Mouse (Mus musculus) midbrain, embryonic 10.5 days (tissue): ENCODE measurements around the gene Alpl. TPM values are rescaled to one million over a fixed set of nuclear protein-coding genes. Genes with fewer than 3 reads are reported as not detected.

Experiments
- DNase-seq: peaks from one replicate; pipeline ENCODE4 v3.0.0-alpha.2; 2017; ENCODE audit warnings: low spot score
- H3K27ac ChIP-seq: fragments of 300-500 bp; sonication (generic); replicated peaks from 2 replicates; pipeline ENCODE4 v1.5.1; 2016; ENCODE audit warnings: mild to moderate bottlenecking
- H3K27me3 ChIP-seq: fragments of 300-500 bp; sonication (generic); 2 replicates; pipeline ENCODE4 v1.6.1; 2016; ENCODE audit warnings: low read depth, mild to moderate bottlenecking; ENCODE audit not compliant: poor library complexity, severe bottlenecking
- H3K36me3 ChIP-seq: fragments of 300-500 bp; sonication (generic); 2 replicates; pipeline ENCODE4 v1.6.1; 2016; ENCODE audit warnings: mild to moderate bottlenecking, moderate library complexity
- H3K4me1 ChIP-seq: fragments of 300-500 bp; sonication (generic); 2 replicates; pipeline ENCODE4 v1.6.1; 2016
- H3K4me3 ChIP-seq: fragments of 300-500 bp; sonication (generic); 2 replicates; pipeline ENCODE4 v1.5.1; 2016; ENCODE audit warnings: mild to moderate bottlenecking, moderate library complexity
- H3K9me3 ChIP-seq: fragments of 300-500 bp; sonication (generic); replicated peaks from 2 replicates; pipeline ENCODE4 v1.6.1; 2016; ENCODE audit warnings: mild to moderate bottlenecking
- WGBS: fragments of 180-500 bp; shearing (Covaris S2); methylation state at CpG from one replicate; pipeline ENCODE4 v1.1.7; 2016; 5-methylcytosine and 5-hydroxymethylcytosine counted together
- polyA plus RNA-seq: library from polyadenylated mRNA; unstranded; fragments of >200 nt; fragmentation: Nextera tagmentation; extraction: Ambion mirVana; gene quantifications from 2 replicates; pipeline ENCODE4 v1.2.1, GENCODE M21; 2016

Gene Alpl
- polyA plus RNA-seq, 1 experiment from 2014 or later = 34.2 TPM

- 90% methylated on average over 2 of the region's 2 CpGs for WGBS
- Histone ChIP-seq H3K36me3 (no peaks in the 10 kb centered on the region), H3K27ac (no peak overlapping the region), H3K9me3 (no peaks in the 10 kb centered on the region), H3K4me1 (no peaks in the 10 kb centered on the region), H3K4me3 (no peak overlapping the region), H3K27me3 (no peaks in the 10 kb centered on the region)
- DNase-seq = no peak
Observed at GRCm38 (mm10) chr4:137819487-137819886, 23.3 kb upstream of the Alpl start.

- WGBS = 91% methylated on average over 3 of the region's 3 CpGs
Observed at GRCm38 (mm10) chr4:137818341-137818740, 22.2 kb upstream of the Alpl start.

GRCm38 (mm10) chr4:137816216-137816615 lies 20.0 kb upstream of the Alpl start:
- H3K4me1 ChIP-seq = peaks cover 7% of the 10 kb centered on the region; the same call in 1 of the 2 replicates
- no peak for DNase-seq
- WGBS = 70% methylated on average over 7 of the region's 7 CpGs

More at GRCm38 (mm10) chr4:137818341-137818740, 22.2 kb upstream of the Alpl start:
- Histone ChIP-seq H3K9me3 (no peaks in the 10 kb centered on the region), H3K36me3 (no peaks in the 10 kb centered on the region), H3K4me3 (no peak overlapping the region), H3K4me1 (peaks cover 7% of the 10 kb centered on the region; the same call in 1 of the 2 replicates), H3K27ac (no peak overlapping the region), H3K27me3 (no peaks in the 10 kb centered on the region)
- no peak for DNase-seq

GRCm38 (mm10) chr4:137815473-137815872 lies 19.3 kb upstream of the Alpl start:
- Histone ChIP-seq H3K9me3 (no peaks in the 10 kb centered on the region), H3K4me3 (no peak overlapping the region), H3K36me3 (no peaks in the 10 kb centered on the region), H3K4me1 (peaks cover 7% of the 10 kb centered on the region; the same call in 1 of the 2 replicates), H3K27me3 (0 out of 2 replicates have a peak, but pooled peaks cover 8% of the 10 kb centered on the region), H3K27ac (no peak overlapping the region)
- DNase-seq = no peak
- 74% methylated on average over 3 of the region's 3 CpGs for WGBS

More at GRCm38 (mm10) chr4:137816216-137816615, 20.0 kb upstream of the Alpl start:
- no peaks in the 10 kb centered on the region for H3K9me3 ChIP-seq
- no peaks in the 10 kb centered on the region for H3K36me3 ChIP-seq
- no peak overlapping the region for H3K4me3 ChIP-seq
- H3K27me3 ChIP-seq = 0 out of 2 replicates have a peak, but pooled peaks cover 8% of the 10 kb centered on the region
- no peak overlapping the region for H3K27ac ChIP-seq

- Histone ChIP-seq H3K9me3 (no peaks in the 10 kb centered on the region), H3K27ac (0 out of 2 replicates have a peak overlapping the region, but pooled peaks have one; percentile 33), H3K4me3 (no peak overlapping the region), H3K27me3 (0 out of 2 replicates have a peak, but pooled peaks cover 8% of the 10 kb centered on the region), H3K36me3 (no peaks in the 10 kb centered on the region), H3K4me1 (peaks cover 7% of the 10 kb centered on the region; the same call in 1 of the 2 replicates)
- no peak for DNase-seq
- WGBS = 83% methylated on average over 7 of the region's 7 CpGs
Observed at GRCm38 (mm10) chr4:137814140-137814539, 18.0 kb upstream of the Alpl start.

- peaks cover 7% of the 10 kb centered on the region; the same call in 1 of the 2 replicates for H3K4me1 ChIP-seq
- DNase-seq = no peak
- 0 out of 2 replicates have a peak, but pooled peaks cover 8% of the 10 kb centered on the region for H3K27me3 ChIP-seq
- H3K9me3 ChIP-seq = no peaks in the 10 kb centered on the region
- no peaks in the 10 kb centered on the region for H3K36me3 ChIP-seq
- H3K27ac ChIP-seq = no peak overlapping the region
- WGBS = 67% methylated on average over 13 of the region's 13 CpGs
- H3K4me3 ChIP-seq = no peak overlapping the region
Observed at GRCm38 (mm10) chr4:137812946-137813708, 16.9 kb upstream of the Alpl start.

- 80% methylated on average over 4 of the region's 4 CpGs for WGBS
- DNase-seq = no peak
- Histone ChIP-seq H3K27me3 (0 out of 2 replicates have a peak, but pooled peaks cover 8% of the 10 kb centered on the region), H3K36me3 (no peaks in the 10 kb centered on the region), H3K4me3 (no peak overlapping the region), H3K4me1 (peaks cover 9% of the 10 kb centered on the region; the same call in 1 of the 2 replicates), H3K27ac (no peak overlapping the region), H3K9me3 (0 out of 2 replicates have a peak, but pooled peaks cover 6% of the 10 kb centered on the region)
Observed at GRCm38 (mm10) chr4:137809999-137810398, 13.8 kb upstream of the Alpl start.

- 83% methylated on average over 7 of the region's 7 CpGs for WGBS
- DNase-seq = no peak
- Histone ChIP-seq H3K4me1 (0 out of 2 replicates have a peak, but pooled peaks cover 3% of the 10 kb centered on the region), H3K27ac (no peak overlapping the region), H3K36me3 (no peaks in the 10 kb centered on the region), H3K4me3 (no peak overlapping the region), H3K27me3 (0 out of 2 replicates have a peak, but pooled peaks cover 8% of the 10 kb centered on the region), H3K9me3 (0 out of 2 replicates have a peak, but pooled peaks cover 9% of the 10 kb centered on the region)
Observed at GRCm38 (mm10) chr4:137807301-137807851, 11.2 kb upstream of the Alpl start.

- H3K4me3 ChIP-seq = 0 out of 2 replicates have a peak overlapping the region, but pooled peaks have one; percentile 3
- H3K27me3 ChIP-seq = peaks cover 33% of the 10 kb centered on the region
- DNase-seq = peak; percentile 21
- H3K27ac ChIP-seq = peak overlapping the region; percentile 77
- H3K9me3 ChIP-seq = 0 out of 2 replicates have a peak, but pooled peaks cover 9% of the 10 kb centered on the region
- H3K4me1 ChIP-seq = peaks cover 34% of the 10 kb centered on the region
- 13% methylated on average over 12 of the region's 12 CpGs for WGBS
- H3K36me3 ChIP-seq = no peaks in the 10 kb centered on the region
Observed at GRCm38 (mm10) chr4:137801196-137801595, 5.0 kb upstream of the Alpl start.

- peaks cover 42% of the 10 kb centered on the region for H3K27me3 ChIP-seq
- peak; percentile 29 for DNase-seq
- 0 out of 2 replicates have a peak, but pooled peaks cover 6% of the 10 kb centered on the region for H3K9me3 ChIP-seq
Observed at GRCm38 (mm10) chr4:137800324-137800723, 4.1 kb upstream of the Alpl start.

GRCm38 (mm10) chr4:137797038-137797437 lies 854 bp upstream of the Alpl start:
- no peaks in the 10 kb centered on the region for H3K9me3 ChIP-seq
- DNase-seq = no peak
- no peaks in the 10 kb centered on the region for H3K36me3 ChIP-seq
- no peak overlapping the region for H3K27ac ChIP-seq
- peaks cover 60% of the 10 kb centered on the region for H3K27me3 ChIP-seq
- H3K4me3 ChIP-seq = no peak overlapping the region
- peaks cover 66% of the 10 kb centered on the region for H3K4me1 ChIP-seq
- WGBS = 68% methylated on average over 4 of the region's 4 CpGs

More at GRCm38 (mm10) chr4:137800324-137800723, 4.1 kb upstream of the Alpl start:
- Histone ChIP-seq H3K4me3 (no peak overlapping the region), H3K27ac (peak overlapping the region; percentile 77), H3K4me1 (peaks cover 42% of the 10 kb centered on the region), H3K36me3 (no peaks in the 10 kb centered on the region)
- 23% methylated on average over 11 of the region's 11 CpGs for WGBS

GRCm38 (mm10) chr4:137794178-137794900 lies 1.8 kb downstream of the Alpl start:
- Histone ChIP-seq H3K27ac (peak overlapping the region; percentile 28), H3K4me1 (peaks cover 61% of the 10 kb centered on the region), H3K9me3 (no peaks in the 10 kb centered on the region), H3K27me3 (peaks cover 56% of the 10 kb centered on the region), H3K4me3 (no peak overlapping the region), H3K36me3 (no peaks in the 10 kb centered on the region)
- DNase-seq = no peak
- 86% methylated on average over 13 of the region's 13 CpGs for WGBS
